Mouse (Mus musculus): ENCODE data around the gene Ppp1r13l.

Ppp1r13l gene

GRCm38 (mm10) chr7:19359299-19359891 is at the start of gene Ppp1r13l, which contains the start of gene Cd3eap:
Gene Ppp1r13l, plus strand, starts transcription at chr7:19359749.
Gene Cd3eap, minus strand, starts transcription at chr7:19359483.
- DNase-seq, result peak; percentile 92

GRCm38 (mm10) chr7:19309884-19310641 is 49.5 kb upstream of the Ppp1r13l start, which contains the start of gene Fosb:
Gene Fosb, minus strand, starts transcription at chr7:19310051.
- DNase-seq, result peak; percentile 97

GRCm38 (mm10) chr7:19311991-19312390 is 47.6 kb upstream of the Ppp1r13l start:
- DNase-seq, result no peak

GRCm38 (mm10) chr7:19314033-19314432 is 45.5 kb upstream of the Ppp1r13l start:
- DNase-seq, result no peak

GRCm38 (mm10) chr7:19316451-19317161 is 42.9 kb upstream of the Ppp1r13l start:
- DNase-seq, result no peak

GRCm38 (mm10) chr7:19318201-19318600 is 41.3 kb upstream of the Ppp1r13l start:
- DNase-seq, result no peak

GRCm38 (mm10) chr7:19318676-19319075 is 40.9 kb upstream of the Ppp1r13l start:
- DNase-seq, result no peak

DNA sequence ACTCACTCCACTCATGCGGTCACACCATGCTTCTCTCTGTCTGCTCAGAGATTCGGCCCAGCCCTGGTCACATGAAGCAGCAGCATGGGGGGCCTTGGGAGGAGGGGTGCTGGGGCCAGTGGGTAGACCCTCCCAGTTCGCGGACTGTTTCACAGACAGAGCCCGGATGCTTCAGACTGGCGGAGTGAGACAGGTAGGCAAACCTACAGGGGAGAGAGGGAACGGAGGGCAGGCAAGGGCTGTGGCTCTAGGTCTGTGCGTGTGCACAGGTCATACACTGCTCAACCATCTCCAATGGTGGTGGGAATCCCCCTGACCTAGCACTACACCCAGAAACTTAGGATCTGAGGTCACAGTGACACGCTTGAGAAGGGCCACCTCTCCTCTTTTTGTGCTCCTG is 40.1 kb upstream of the Ppp1r13l start:
- DNase-seq, result no peak

DNA sequence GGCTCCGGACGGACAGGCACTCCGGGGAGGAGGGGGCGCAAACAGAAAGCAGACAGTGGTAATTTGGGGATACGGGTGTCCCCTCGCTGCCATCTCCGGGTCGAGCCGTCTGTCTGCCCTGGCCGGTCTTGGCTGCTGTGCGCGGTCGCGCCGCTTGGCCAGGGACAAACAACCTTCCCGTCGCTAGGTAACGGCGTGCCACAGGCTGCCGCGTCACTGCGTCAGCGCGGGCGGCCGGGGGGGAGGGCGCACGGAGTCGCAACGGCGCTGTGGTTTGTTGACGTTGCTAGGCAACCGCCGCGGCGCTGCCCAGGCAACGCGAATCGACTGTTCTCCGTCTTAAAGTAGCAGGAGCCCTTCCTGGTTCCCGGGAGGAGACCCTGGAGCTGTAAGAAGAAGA is 39.6 kb upstream of the Ppp1r13l start:
- peak; percentile 96 for DNase-seq

DNA sequence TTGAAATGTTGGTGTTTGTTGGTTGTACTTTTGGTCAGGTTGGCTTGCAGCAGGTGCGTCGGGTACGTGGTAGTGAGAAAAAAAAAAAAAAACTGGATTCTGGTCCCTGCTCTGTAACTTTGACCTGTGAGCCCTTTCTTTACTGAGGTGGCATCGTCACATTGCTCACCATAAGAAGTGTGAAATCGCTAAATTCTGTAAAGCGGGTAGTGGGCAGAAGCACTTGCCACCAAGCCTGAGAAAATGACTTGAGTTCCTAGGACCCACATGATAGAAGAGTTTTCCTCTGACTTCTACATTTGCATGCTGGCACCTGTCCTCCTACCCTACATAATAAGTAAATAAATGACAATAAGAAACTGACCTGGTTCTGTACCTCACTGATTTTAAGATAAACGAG is 38.9 kb upstream of the Ppp1r13l start:
- no peak for DNase-seq

GRCm38 (mm10) chr7:19321464-19321863 is 38.1 kb upstream of the Ppp1r13l start:
- DNase-seq, result no peak

GRCm38 (mm10) chr7:19322489-19322888 is 37.1 kb upstream of the Ppp1r13l start:
- DNase-seq, result no peak

DNA sequence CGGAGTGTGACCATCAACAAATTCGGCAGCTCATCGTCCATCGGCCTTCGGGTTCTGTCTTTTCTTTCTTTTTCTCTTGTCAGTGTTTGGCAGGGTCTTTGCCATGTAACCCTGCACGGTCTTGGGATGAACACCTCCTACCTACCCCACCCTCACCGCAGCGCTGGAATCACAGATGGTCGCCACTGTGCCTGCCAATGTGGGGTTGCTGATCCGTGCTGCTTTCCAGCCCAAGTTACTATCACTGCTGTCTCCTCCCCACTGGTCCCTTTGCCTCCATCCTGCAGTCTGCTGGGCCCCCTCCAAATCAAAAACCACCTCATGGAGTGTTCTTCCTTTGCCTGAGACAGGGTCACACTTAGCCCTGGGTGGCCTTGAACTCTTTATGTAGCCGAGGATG is 35.3 kb upstream of the Ppp1r13l start:
- no peak for DNase-seq

GRCm38 (mm10) chr7:19325262-19326199 is 34.0 kb upstream of the Ppp1r13l start:
- no peak for DNase-seq

GRCm38 (mm10) chr7:19326359-19326758 is 33.2 kb upstream of the Ppp1r13l start:
- DNase-seq, result peak in 1 of 2 experiments; percentile 58

GRCm38 (mm10) chr7:19327128-19327527 is 32.4 kb upstream of the Ppp1r13l start:
- DNase-seq, result peak; percentile 74 to 81

GRCm38 (mm10) chr7:19327782-19328181 is 31.8 kb upstream of the Ppp1r13l start:
- no peak for DNase-seq

DNA sequence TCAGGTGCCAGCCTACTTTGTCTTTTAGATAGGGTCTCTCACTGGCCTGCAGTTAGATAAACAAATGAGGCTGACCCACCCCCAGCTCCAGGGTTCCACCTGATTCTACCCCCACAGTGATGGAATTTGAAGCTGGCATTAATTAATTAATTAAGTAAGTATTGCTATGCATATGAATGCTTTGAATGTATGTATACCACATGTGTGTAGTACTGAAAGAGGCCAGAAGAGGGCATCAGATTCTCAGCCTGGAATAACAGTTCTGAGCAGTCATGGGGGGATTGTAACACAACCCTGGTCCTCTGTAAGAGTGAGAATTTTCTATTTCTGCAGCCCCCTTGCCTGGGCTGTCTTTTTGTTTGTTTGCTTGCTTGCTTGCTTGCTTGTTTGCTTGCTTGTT is 31.1 kb upstream of the Ppp1r13l start:
- peak in 1 of 2 experiments; percentile 32 for DNase-seq

- DNase-seq, result no peak
These were observed 27.6 kb upstream of the Ppp1r13l start for GRCm38 (mm10) chr7:19331910-19332309.

- DNase-seq, result peak; percentile 76 to 81
These were observed 26.7 kb upstream of the Ppp1r13l start for GRCm38 (mm10) chr7:19332709-19333352.

GRCm38 (mm10) chr7:19335583-19335982 is 24.0 kb upstream of the Ppp1r13l start:
- DNase-seq, result no peak

GRCm38 (mm10) chr7:19337122-19337521 is 22.4 kb upstream of the Ppp1r13l start:
- DNase-seq, result no peak
